Mouse (Mus musculus) stomach, postnatal 0 days (tissue): ENCODE measurements around the gene Trim37.

Experiments
- CTCF ChIP-seq: IDR thresholded peaks from 2 replicates; pipeline ENCODE4 v1.5.1; 2016; ENCODE audit warnings: antibody characterized with exemption, low read depth, mild to moderate bottlenecking, moderate library complexity
- EP300 ChIP-seq: optimal IDR thresholded peaks from 2 replicates; pipeline ENCODE3; 2016; ENCODE audit warnings: antibody characterized with exemption

DNA sequence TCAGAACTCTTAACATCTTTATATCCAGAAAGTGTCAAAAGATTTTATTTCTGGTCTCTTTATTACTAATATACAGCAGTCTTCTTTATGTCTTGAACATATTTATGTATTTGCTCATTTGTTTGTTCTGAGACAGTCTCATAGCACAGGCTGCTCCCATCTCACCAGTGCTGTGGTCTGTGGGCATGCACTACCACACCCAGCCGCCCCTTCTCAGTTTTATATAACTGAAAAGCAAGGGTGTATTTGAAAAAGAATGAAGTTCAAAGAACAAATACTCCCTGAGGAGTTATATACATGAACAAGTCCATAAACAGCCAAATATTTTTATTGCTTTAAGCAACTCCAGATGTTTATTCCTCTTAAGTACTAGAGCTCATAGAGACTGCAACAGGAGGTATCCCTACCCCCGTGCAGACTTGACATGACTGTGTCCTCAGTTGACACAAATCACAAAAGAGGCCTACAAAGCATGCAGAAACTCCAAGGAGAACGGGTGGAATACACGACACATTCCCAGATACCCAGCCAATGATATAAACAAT lies 119.3 kb downstream of the Trim37 start:
- no peak for TF ChIP-seq EP300
- TF ChIP-seq CTCF = no peak
